Mouse (Mus musculus) kidney, postnatal 4 days (tissue): ENCODE data around the gene Prss3.
"Not testable (repeated sequence)": the region's sequence is repeated elsewhere in the genome, so short reads cannot be mapped to it uniquely, and the experiment has no call there.

ENCODE experiments used
- DNase-seq, 2 experiments: peaks; one replicate each; pipeline ENCODE4 v3.0.0; 2021; ENCODE audit warnings: mixed read lengths in 2 of 2

The Prss3 gene

DNA sequence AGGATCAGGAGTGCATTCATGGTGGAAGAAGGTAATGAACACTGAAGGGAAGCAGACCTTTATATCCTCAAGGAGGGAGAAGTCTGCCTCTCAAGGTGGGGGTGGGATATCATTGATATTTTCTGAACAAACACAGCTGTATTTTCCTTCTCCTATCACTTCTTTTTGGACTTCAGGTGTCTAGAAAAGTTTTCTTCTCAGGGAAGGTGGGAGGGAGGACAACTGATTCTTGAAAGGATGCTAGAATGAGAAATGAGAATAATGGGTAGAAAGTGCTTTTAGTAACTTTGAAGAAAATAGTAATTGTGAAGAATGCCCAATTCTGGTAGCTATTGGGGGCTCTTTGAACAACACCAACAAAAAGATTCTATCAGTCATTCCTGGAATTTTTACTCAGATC, at the start of gene Prss3:
TSS of gene Prss3 (minus strand) at position 101 of the 400 bp plus-strand sequence.
- DNase-seq, result not testable (repeated sequence)

DNA sequence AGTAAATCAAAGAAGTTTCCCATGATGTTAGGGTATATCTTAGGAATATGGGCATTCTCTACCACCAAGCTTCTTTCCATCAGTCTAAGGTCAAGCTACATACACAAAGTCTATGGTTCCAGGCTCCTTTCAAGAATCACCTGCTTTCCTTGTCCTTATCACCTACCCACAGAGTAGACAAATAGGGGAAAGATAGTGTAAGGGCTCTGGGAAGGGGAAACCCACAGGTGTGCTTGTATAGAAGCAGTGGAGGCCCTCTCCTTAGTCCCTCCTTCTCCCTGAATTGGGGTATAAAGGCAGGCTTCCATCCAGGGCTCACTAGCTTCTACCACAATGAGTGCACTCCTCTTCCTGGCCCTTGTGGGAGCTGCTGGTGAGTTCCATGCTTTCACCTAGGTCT, 14.6 kb upstream of the Prss3 start, which contains the start of gene Gm5771:
TSS of gene Gm5771 (plus strand) at position 301 of the 400 bp plus-strand sequence.
- not testable (repeated sequence) for DNase-seq

DNA sequence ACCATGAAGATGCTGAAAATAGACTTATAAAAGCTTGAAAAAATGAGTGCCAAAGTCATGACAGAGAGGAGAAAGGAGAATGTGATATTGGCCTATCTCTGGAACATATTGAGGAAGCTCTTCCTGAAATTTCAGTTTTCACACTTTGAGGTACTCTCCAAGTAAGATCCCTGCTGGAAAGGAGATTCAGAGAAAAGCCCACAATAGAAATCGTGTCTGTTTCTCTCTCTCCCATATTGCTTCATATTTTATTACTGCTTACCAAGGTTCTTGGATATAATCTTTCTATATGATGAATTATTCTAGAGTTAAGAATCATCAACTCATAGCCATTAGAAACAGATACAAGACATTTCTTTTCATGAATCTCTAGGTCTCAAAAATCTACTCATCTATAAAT, 14.2 kb upstream of the Prss3 start:
- DNase-seq, result not testable (repeated sequence)

DNA sequence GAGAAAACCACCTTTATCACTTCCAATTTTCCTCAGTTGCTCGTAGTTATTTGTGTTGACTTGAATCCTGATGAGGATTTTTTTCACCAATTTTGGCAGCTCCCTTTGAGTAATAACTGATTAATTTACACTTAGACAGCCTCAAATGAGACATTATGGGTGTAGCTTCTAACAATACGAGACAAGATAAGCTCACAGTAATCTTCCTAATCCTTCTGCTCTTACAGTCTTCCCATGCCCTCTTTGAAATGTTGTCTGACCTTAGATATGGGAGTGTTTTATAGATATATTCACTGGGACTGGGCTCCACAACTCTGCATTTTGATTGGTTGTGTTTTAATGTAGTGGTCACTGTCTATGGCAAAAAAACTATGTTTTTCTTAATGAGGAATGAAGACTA, 9.3 kb upstream of the Prss3 start:
- DNase-seq, result no peak

DNA sequence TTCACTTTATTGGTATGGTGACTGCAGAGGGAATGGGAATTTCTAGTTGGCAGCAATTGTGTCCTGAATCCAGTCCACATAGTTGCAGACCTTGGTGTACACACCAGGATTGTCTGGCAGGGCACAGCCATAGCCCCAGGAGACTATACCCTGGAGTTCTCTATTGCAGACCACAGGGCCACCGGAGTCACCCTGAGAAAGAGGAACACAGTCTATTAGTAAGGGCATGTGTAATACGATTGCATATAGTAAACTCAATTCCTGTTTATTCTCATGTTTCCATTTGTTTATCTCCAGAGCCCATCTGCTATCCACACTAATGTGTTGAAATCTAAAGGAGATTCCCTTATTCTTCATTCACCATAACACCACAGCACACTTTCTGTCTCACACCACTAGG, 3.7 kb downstream of the Prss3 start:
- DNase-seq, result not testable (repeated sequence)

DNA sequence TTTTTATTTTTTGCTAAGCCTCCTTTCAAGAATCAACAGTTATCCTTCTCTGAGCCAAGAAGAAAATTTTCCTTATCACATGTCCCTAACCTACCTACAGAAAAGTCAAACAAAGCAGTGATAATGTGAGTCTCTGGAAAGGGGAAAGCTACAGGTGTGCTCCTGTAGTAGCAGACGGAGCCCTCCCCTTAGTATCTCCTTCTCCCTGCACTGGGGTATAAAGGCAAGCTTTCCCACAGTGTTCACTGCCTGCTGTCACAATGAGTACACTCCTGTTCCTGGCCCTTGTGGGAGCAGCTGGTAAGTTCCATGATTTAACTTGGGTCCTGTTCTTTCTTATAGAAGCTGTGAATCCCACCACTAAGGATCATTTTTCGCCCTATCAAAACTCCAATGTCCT, 23.5 kb downstream of the Prss3 start, which contains the start of gene Try10:
TSS of gene Try10 (plus strand) at position 174 of the 400 bp plus-strand sequence.
- DNase-seq, result no peak
